Mouse (Mus musculus): Measurements from ENCODE around the gene Zmynd11.

Zmynd11 gene

DNA sequence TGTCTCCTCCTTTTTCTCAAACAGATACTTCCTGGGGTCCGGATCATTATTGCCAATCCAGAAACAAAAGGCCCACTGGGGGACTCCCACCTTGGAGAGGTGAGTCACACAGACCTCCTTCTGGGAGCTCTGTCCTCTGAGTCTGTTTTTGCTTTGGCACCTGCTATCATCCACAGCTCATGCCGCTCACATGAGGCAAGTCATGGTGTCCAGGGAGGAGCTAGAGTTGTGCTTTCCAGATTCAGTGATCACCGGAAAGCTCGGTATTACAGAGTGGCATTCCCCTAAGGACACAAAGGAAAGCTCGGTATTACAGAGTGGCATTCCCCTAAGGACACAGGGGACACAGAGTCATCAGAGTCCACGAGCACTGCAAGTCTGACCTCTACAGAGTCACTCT is 108.5 kb downstream of the Zmynd11 start:
- in situ Hi-C loops (cut with MboI, MseI), result no loop called here

DNA sequence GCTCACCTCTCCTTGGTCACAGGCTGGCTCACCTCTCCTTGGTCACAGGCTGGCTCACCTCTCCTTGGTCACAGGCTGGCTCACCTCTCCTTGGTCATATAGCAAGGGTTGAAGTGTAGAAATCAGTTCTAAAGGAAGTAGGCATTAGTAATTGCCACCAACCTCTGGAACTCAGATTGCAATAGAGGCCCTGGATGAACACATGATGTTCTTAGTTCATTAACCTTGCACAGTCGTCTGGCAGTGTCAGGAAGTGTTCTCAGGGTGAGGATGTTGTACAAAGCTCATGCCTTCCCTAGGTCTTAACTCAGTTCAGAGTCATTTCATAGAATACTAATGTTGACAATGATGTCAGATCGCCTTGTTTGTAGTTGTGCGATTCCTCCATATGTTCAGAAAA is 112.1 kb downstream of the Zmynd11 start:
- in situ Hi-C loops (cut with MboI, MseI), result no loop called here

DNA sequence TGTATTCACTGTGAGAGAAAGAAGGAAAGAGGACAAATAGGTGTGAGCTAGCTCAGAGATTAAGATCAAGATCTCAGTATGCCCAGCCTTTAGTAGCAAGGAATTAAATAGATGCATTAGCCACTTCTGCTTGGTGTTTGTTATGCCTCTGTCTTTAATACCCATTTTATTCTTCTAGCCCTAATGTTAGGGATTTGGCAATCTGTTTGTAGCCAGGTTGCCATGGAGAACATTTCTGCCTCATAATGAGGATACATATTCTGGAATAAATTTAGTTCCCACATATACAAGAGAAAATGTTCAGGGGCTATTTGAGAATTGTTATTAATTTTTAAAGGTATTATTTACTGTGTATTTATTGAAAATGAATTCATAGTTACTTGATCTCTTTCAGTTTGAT is 114.5 kb downstream of the Zmynd11 start:
- in situ Hi-C loops (cut with MboI, MseI), result no loop called here

DNA sequence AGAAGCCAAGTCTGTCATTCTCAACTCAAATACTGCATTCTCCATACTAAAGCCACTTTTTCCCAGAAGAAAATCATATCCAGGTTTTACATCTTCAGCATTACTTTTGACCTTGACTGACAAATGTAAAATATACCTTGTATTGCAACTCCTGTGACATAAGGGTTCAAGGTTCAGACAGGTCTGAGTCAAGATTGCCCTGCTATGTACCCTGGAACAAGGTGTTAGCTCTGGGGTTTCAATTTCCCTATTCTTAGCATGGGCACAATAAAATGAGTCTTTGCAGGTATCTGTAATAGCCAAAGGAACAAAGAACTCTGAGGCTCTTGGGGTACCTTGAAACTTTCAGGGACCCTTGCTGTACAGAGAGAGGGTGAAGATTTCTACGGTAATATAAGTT is 115.2 kb downstream of the Zmynd11 start:
- in situ Hi-C loops (cut with MboI, MseI), result no loop called here

DNA sequence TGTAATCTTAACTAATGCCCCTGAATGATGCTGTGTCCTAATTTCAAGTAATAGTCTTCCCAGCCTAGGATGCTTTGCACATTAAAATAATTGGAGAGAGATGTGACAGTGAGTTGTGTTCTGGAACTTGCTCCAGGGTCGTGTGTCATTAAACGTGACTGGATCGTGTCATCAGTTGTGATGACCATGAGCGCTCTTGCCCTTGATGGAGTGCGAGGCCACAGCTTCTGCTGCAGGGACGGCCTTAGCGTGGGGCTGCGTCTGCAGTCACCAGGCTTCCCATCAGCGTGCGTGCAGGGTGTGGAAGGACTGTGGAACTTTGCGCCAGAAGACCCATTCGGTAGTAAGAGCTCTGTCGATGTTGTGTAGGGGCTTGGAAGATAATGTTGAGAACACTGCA is 116.4 kb downstream of the Zmynd11 start:
- in situ Hi-C loops (cut with MboI, MseI), result no loop called here

DNA sequence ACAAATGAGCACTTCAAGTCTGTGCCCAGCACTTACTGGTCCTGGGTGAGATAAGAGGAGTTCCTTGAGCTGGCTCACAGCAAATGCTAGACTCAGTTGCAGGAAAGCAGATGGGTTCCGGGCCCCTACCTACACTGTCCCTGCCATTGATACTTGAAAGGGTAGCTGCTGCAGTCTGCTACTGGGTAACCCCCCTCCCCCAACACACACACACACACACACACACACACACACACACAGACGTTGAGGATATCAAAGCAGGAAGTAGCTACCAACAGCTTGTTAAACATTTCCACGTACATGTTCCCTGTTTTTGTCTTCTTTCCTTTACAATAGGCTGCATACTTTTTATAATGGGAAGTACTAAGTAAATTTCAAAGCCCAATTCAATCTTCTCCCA is 127.2 kb downstream of the Zmynd11 start:
- in situ Hi-C loops (cut with MboI, MseI), result loop anchor here (10.0 kb wide), 1 partner anchor 453 kb away; no protein-coding TSS in a partner anchor

DNA sequence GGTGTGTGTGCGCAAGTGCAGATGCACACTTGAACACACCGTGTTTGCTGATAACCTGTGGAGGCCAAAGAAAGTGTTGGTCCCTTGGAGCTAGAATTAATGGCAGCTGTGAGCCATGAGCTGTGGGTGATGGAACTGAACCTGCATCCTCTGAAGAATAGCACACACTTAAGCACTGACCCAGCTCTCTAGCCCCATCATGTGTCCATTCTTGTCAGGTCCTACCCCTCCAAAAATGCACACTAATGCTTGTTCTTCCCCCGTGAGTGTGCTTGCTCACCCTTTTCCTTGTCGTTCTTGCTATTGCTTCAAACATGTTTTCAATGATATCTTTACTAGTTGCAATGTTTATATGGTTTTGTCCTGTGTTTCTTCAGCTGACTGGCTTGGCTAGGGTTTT is 128.6 kb downstream of the Zmynd11 start:
- in situ Hi-C loops (cut with MboI, MseI), result loop anchor here (10.0 kb wide), 1 partner anchor 452 kb away; no protein-coding TSS in a partner anchor

DNA sequence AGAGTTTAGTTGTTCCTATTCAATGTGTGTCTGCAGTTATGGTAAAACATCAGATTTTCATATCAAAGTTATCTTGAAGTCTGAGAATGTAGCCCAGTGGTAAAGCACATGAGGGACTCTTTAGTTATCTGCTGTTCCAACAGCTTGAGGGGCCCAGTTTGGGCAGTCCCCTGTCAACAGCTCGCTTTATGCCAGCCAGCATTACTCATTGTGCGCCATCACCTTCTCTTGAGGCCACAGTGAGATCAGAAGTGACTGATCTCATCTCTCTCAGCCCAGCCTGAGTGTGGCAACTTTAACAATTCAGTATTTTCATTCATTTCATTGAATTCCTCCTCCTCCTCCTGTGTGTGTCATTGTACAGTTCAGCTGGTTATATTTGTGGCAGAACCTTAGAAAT is 129.2 kb downstream of the Zmynd11 start:
- in situ Hi-C loops (cut with MboI, MseI), result loop anchor here (10.0 kb wide), 1 partner anchor 451 kb away; no protein-coding TSS in a partner anchor

Data from T-helper 2 cell (primary cell).